Mouse (Mus musculus) left cerebral cortex, postnatal 4 days (tissue): ENCODE measurements at regions not wholly inside any gene's neighbourhood (a gene's known extent, or its start where the extent isn't known, plus 50 kb on each side); places are given as distances from the start of the nearest gene placed in this dataset.

ENCODE experiments used
- DNase-seq: peaks from one replicate; pipeline ENCODE4 v3.0.0-alpha.2; 2022
- intact Hi-C: fragments of 180-260 bp; cut with DNase I; formaldehyde crosslinking; loops from one replicate; pipeline ENCODE4 v1.15.1; 2025

- DNase-seq = no peak
- intact Hi-C loops = no loop called here
Observed at GRCm38 (mm10) chr4:33747316-33747895, 177.0 kb upstream of the Cnr1 start.

GRCm38 (mm10) chr4:33767721-33768120 is 156.7 kb upstream of the Cnr1 start:
- intact Hi-C loops = no loop called here
- no peak for DNase-seq

DNA sequence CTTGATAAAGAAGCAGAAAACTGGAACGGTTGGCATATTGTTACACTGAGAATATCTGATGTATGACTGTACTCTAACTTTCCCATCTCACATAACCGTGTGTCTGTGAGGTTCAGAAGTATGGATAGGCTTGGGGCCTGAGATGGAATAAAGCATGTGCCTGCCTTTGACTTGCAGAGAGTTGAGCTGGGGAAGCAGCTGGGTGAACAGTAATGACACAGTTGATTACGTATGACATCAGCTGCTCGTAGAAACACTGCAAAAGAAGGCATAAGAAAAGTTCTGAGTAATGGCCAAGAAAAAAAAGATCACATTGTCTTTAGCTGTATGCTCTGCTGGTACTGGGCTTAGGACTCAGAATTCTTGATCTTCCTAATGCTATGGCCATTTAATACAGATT is 138.4 kb upstream of the Cnr1 start:
- no peak for DNase-seq
- intact Hi-C loops = no loop called here

GRCm38 (mm10) chr4:33786958-33787357 is 137.4 kb upstream of the Cnr1 start:
- intact Hi-C loops = no loop called here

DNA sequence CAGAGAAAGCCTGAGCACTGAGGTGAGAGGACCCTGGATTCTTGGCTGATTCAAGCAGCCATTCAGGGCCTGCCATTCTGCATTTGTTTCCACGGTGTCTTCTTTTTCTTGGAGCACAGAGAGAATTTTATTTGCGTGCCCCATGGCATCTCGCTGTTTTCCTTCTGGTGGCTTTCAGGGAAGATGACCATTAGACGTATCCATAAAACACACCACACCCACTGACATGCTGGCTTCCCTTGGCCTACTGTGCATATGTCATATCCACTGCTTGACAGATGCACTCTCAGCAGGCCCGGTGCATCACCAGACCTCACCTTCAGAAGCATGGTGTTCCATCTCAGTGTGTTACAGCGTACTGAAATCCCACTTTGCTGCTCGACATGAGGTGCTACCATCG is 131.0 kb upstream of the Cnr1 start:
- peak; percentile 57 for DNase-seq
- intact Hi-C loops = no loop called here

More at GRCm38 (mm10) chr4:33786958-33787357, 137.4 kb upstream of the Cnr1 start:
- DNase-seq = no peak

DNA sequence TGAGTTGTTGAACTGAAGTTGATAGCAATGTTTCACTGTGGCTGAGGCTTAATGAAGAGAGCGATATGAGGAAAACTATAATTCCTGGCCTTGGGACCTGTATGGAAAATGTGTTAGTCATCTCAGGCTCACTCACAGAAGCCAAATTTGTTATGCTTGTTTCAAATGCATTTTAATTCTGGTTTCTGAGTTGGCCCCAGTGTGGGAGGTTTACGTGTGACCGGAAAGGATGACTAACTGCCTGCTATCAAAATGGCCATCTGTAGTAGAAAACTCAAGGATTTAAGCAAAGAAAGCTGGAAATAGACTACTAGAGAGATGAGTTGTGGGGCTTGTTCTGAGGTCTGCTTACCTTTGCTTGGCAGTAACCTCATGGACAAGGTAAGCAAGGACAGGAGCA is 128.9 kb upstream of the Cnr1 start:
- DNase-seq = no peak

GRCm38 (mm10) chr4:33797964-33798363 is 126.4 kb upstream of the Cnr1 start:
- intact Hi-C loops = no loop called here
- DNase-seq = no peak

More for the DNA sequence above, 128.9 kb upstream of the Cnr1 start:
- intact Hi-C loops = no loop called here

- intact Hi-C loops = no loop called here
- no peak for DNase-seq
Observed at GRCm38 (mm10) chr4:33798654-33799053, 125.7 kb upstream of the Cnr1 start.

GRCm38 (mm10) chr4:33799110-33799509 is 125.3 kb upstream of the Cnr1 start:
- intact Hi-C loops = no loop called here
- no peak for DNase-seq

DNA sequence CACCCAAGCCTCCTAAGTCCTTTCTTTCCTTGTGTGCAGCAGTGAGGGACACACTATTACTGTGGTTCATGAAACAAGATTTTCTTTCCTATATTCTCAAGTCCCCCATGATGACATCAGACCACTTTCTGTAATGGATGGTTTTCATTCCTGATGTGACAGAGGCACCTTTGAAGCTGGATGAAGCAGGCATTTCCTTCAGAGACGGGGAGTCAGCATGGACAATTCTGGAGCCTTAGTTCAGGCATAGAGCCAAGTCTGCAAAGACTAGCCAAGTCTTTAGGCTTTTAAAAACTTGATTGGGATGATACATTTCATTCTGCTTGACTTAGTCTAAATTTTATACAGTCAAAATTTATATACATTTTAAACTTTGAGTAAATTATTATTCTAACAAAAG is 124.6 kb upstream of the Cnr1 start:
- intact Hi-C loops = no loop called here
- DNase-seq = no peak

- intact Hi-C loops = no loop called here
Observed at GRCm38 (mm10) chr4:33812338-33812737, 112.1 kb upstream of the Cnr1 start.

DNA sequence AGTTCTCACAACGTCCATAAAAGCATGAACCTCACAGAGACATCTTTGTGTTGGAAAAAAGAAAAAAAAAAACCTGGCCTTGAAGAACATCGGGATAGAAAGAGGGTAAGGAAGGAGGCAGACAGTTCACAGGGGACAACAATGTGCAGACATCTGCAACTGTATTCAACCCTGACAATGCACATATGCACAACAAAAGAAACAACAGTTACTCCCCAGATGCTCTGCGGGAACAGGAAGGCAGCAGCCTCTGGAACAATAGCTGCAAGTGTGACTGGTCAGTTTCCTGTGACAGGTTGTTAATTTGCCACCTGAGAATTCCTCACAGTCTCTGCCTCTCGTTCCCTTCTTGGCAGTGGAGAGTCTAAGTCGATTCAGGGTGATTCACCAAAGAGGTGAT is 100.5 kb upstream of the Cnr1 start:
- intact Hi-C loops = no loop called here
- DNase-seq = no peak

More at GRCm38 (mm10) chr4:33812338-33812737, 112.1 kb upstream of the Cnr1 start:
- DNase-seq = no peak

DNA sequence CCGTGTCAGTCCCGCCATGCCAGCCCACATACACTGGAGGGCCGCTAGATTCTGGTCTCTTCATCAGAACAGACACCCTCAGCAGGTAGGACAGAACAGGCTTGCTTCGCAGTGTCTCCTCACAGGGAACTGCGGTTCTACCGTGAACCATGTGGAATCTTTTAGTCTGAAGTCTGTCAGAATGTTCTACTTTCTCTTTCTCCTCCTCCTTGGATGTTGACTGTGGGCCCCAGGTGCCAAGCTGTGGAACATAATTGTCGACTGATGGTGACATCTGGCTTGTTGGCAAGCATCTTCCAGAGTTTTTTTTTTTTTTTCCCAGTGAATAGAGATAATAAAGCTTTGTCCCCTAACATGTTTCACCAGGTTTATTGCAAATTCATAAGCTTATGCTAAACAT is 91.3 kb upstream of the Cnr1 start:
- peak; percentile 61 for DNase-seq
- intact Hi-C loops = no loop called here

GRCm38 (mm10) chr4:33838436-33838835 is 86.0 kb upstream of the Cnr1 start:
- DNase-seq = no peak
- intact Hi-C loops = no loop called here

GRCm38 (mm10) chr4:33840119-33840518 is 84.3 kb upstream of the Cnr1 start:
- peak; percentile 68 for DNase-seq
- intact Hi-C loops = no loop called here

DNA sequence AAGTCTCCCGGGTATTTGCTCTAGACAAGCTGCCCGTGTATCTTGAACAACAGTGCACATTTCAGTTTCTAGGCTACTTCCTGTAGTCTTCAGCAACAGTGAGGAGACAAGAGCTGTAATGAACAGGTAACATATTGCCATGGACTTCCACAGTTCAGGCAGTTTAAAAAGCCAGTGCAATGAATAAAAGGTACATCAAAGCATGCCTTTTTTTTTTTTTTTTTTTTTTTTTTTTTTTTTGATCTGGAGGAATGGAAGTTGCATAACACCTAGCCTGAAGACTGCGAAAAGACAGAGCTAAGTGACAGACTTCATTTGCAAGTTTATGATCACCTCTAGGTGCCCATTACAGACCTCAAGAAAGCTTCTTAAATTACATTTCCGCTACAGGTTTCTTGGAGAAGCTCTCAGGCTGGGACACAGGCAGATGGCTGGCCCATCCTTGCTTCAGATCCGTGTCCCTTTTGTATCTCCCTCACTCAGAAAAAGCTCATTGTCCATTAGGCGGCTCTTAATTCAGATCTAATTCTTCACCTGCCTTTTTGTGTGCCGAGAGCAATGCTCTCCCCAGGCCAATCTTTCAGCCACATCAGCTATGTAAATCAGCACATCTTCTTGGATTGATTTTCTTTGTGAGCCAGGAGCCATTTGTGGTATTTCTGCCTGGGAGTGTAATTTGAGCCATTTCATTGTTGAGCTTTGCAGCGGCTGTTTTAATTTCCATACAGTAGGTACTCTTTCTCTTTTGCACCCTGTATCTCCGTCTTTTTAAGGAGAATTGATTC is 78.6 kb upstream of the Cnr1 start:
- DNase-seq = no peak
- intact Hi-C loops = no loop called here

DNA sequence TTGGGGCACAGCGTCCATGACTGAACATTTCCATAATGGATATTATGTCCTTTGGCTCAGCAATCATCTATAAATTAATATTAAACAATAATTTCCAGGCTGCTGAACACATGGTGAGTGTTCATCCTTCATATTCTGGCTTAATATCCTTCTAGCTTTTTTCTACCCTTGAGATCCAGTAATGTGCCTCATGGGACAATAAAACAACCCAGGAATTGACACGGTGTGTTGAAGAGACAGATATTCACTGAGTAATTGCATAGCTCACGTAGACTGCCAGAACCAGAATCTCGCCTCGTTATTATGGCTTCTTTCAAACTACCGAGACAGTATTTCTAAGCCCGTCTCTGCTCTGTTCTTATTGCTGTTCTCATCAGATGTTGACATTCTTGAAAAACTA is 74.1 kb upstream of the Cnr1 start:
- no peak for DNase-seq

GRCm38 (mm10) chr4:33852294-33852693 is 72.1 kb upstream of the Cnr1 start:
- DNase-seq = no peak
- intact Hi-C loops = no loop called here

More for the DNA sequence above, 74.1 kb upstream of the Cnr1 start:
- intact Hi-C loops = no loop called here

GRCm38 (mm10) chr4:33855112-33855511 is 69.3 kb upstream of the Cnr1 start:
- DNase-seq = no peak
- intact Hi-C loops = no loop called here

DNA sequence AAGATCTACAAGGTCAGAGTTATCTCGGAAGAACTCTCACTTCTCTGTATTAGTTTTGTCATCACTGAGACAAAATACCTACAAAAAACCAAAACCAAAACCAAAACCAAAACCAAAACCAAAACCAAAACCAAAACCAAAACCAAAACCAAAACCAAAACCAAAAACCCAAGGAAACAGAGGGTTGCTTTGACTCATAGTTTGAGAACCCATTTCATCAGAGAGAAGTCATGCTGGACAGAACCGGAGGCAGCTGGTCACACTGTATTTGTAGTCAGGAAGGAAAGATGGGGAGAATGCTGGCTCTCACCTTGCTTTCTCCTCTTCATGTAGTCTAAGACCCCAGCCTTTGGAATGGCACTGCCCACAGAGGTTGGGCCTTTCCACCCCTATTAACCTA is 57.3 kb upstream of the Cnr1 start:
- no peak for DNase-seq
- intact Hi-C loops = no loop called here

DNA sequence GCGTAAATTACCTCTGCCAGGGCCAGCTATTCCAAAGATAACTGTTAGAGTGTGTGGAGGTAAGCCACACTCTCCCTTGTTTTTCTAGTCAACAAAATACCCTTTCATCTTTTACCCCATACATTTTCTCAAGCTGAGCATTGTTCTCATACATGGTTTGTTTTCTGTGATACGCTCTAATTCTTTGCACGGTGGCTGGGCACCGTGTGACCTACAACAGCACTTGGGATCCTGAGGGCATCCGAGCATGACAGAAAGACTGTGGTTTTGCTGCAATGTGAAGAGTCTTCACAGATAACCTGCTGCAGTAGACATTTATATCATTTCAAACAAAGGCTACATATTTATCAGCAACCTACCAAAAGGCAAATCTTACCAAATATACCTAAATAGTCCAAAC is 55.1 kb upstream of the Cnr1 start:
- intact Hi-C loops = no loop called here
- no peak for DNase-seq
